Mouse (Mus musculus) bone marrow, adult 2 months (tissue): ENCODE measurements at regions not wholly inside any gene's neighbourhood (a gene's known extent, or its start where the extent isn't known, plus 50 kb on each side); places are given as distances from the start of the nearest gene placed in this dataset.

ENCODE experiments used
- H3K27ac ChIP-seq: fragments of 200-500 bp; 2 replicates; pipeline ENCODE4 v1.5.1; 2012; ENCODE audit warnings: low read depth, mild to moderate bottlenecking, control low read depth, inconsistent platforms, low read length; ENCODE audit not compliant: control insufficient read depth, poor library complexity, insufficient read depth
- H3K4me1 ChIP-seq: fragments of 200-500 bp; 2 replicates; pipeline ENCODE4 v1.6.1; 2011; ENCODE audit warnings: low read length; ENCODE audit not compliant: control insufficient read depth, insufficient read depth
- H3K4me3 ChIP-seq: fragments of 200-500 bp; replicated peaks from 2 replicates; pipeline ENCODE3; 2011; ENCODE audit warnings: mild to moderate bottlenecking, low read depth, low read length, control low read depth; ENCODE audit not compliant: control insufficient read depth
- CTCF ChIP-seq: fragments of 200-500 bp; IDR thresholded peaks from 2 replicates; pipeline ENCODE4 v1.5.1; 2011; ENCODE audit warnings: low read length, control low read depth; ENCODE audit not compliant: control insufficient read depth, insufficient read depth
- POLR2A ChIP-seq: fragments of 200-500 bp; IDR thresholded peaks from 2 replicates; pipeline ENCODE4 v1.6.1; 2011; ENCODE audit warnings: low read depth, mild to moderate bottlenecking, control low read depth, low read length, borderline replicate concordance; ENCODE audit not compliant: control insufficient read depth
- WGBS: fragments of 180-500 bp; shearing (Covaris S2); methylation state at CpG from one replicate; pipeline ENCODE4 v1.1.7; 2018; 5-methylcytosine and 5-hydroxymethylcytosine counted together

DNA sequence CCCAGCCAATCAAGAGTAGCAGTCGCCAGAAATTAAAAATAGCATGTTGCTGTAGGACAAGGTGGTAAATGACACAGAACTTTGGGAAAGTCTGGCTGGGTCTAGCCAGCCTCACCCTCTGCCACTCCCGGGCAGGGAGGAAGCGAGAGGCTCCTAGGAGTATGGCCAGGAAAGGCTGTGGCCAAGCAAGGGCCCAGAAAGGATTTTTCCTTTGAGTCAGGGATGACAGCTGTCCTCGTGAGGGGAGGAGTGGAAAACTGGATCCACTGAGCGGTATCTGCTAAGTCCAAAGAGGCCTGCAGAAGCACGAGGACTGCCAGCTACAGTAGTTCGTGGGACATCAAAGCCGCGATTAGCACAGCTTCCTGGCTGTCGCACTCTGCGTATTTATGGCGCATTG is 87.2 kb upstream of the Pabpc6 start:
- H3K4me1 ChIP-seq, result no peaks in the 10 kb centered on the region
- whole genome bisulfite sequencing, result 59% methylated on average over 12 of the region's 12 CpGs
- no peak overlapping the region for H3K4me3 ChIP-seq
- no peak overlapping the region for H3K27ac ChIP-seq
- TF ChIP-seq POLR2A (no peak), CTCF (no peak)

DNA sequence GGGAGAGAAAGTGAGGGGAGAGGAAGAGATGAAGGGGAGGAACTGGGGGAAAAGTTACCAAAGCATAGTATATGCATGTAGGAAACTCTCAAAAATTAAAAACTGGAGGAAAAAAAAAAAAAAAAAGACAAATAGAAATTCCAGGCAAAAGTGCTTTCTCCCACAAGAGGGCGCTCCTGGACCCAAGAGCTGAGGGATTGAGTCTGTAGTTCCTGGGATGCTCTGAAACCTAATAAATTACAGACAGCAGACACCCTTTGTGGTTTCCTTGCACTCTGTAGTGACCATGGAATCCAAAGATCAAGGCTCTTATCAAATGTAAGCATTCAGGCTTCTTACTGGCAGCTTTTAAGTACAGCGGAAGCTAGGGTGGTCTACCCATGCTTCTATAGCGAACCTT is 86.7 kb upstream of the Pabpc6 start:
- WGBS, result 43% methylated on average over 3 of the region's 3 CpGs

DNA sequence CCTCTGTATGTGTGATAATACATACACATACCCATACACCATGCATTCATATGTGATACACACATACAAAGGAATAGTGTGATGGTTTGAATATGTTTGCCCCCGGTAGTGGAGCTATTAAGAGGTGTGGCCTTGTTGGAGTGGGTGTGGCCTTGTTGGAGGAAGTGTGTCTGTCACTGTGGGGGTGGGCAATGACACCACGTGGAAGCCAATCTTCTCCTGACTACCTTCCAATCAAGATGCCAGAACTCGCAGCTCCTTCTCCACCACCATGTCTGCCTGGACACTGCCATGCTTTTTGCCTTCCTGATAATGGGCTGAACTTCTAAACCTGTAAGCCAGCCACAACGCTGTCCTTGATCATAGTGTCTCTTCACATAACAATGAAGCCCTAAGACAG is 86.1 kb upstream of the Pabpc6 start:
- no peak for TF ChIP-seq CTCF
- no peak for TF ChIP-seq POLR2A
- Histone ChIP-seq H3K4me1 (no peaks in the 10 kb centered on the region), H3K4me3 (no peak overlapping the region), H3K27ac (no peak overlapping the region)
- 48% methylated on average over 4 of the region's 4 CpGs for WGBS

More for the DNA sequence above, 86.7 kb upstream of the Pabpc6 start:
- Histone ChIP-seq H3K4me1 (no peaks in the 10 kb centered on the region), H3K4me3 (no peak overlapping the region), H3K27ac (no peak overlapping the region)
- TF ChIP-seq CTCF (peak; percentile 39), POLR2A (no peak)

DNA sequence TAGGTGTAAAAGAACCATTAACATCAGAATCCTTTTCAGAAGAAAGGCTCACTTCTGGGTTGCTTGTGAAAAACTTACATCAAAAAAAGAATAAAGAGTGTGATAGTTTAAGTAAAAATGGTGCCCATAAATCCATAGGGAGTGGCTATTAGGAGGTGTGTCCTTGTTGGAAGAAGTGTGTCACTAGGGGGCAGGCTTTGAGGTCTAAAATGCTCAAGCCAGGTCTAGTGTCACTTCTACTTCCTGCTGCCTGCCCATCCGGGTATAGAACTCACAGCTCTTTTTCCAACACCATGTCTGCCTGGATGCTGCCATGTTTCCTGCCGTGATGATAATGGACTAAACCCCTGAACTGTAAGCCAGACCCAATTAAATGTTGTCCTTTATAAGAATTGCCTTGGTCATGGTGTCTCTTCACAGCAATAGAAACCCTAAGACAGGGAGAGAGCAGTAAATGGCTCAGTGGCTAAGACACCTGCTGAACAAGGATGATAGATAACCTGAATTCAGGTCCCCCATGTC is 85.4 kb upstream of the Pabpc6 start:
- TF ChIP-seq POLR2A (no peak), CTCF (no peak)
- H3K27ac ChIP-seq, result no peak overlapping the region
- 58% methylated on average over 2 of the region's 2 CpGs for WGBS
- no peaks in the 10 kb centered on the region for H3K4me1 ChIP-seq
- no peak overlapping the region for H3K4me3 ChIP-seq

DNA sequence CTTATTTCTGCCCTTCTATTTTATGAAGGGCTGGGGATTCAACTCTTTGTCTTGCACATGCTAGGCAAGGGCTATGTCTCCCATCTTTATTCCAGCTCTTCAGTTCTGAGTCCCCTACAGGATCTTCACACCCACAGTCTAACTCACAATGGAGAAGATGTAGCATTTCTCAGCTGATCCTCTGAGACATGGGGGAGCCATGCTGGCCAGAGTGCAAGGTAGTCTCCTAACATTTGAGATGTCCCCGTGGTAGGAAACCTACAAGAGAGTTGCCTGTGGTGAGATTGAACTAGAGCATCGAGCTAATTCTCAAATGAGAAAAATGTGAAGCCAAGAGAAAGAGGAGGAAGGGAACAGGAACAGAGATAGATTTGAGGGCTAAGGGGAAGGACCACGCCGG is 83.3 kb upstream of the Pabpc6 start:
- H3K27ac ChIP-seq, result no peak overlapping the region
- 65% methylated on average over 4 of the region's 4 CpGs for WGBS
- TF ChIP-seq POLR2A (no peak), CTCF (no peak)

DNA sequence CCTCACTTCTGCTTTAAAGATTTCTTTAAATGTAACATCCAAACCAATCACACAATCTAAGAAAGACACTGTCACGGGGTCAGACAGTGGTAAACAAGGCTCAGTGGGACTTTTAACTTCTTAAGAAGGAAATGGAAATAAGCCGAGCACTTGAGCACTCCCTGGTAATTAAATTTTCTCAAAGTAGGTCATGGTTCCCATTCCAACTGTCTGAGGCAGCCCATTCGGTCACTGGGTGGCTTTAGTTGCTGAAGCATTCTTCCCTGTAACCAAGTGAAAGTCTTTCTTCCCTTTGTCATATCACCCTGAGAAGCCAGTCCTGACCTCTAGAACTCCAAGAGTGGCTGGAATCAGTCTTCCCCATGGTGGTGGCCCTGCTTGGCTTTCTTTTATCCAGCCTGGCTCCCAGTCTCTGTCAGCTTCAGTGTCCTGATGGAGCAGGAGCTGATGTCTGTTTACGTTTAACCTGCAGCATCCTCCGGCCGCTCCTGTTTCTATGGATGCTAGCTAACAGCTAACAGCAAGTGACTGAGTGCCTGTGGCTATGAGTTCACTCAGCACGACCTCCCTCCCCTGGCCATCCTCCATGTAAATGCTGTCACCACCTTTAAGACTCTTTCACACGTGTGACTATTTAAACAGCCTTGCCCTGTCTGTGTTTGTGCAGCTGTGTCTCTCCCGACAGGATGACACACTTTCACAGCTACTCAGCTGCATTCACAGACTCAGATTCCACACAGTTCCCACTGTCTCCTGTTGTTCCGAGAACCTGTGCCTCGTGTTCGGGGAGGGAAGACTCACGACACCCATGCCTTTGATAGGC is 82.0 kb upstream of the Pabpc6 start:
- H3K4me3 ChIP-seq, result no peak overlapping the region
- H3K4me1 ChIP-seq, result no peaks in the 10 kb centered on the region
- H3K27ac ChIP-seq, result no peak overlapping the region
- WGBS, result 78% methylated on average over 13 of the region's 13 CpGs
- TF ChIP-seq CTCF (no peak), POLR2A (no peak)

More for the DNA sequence above, 83.3 kb upstream of the Pabpc6 start:
- Histone ChIP-seq H3K4me1 (no peaks in the 10 kb centered on the region), H3K4me3 (no peak overlapping the region)

DNA sequence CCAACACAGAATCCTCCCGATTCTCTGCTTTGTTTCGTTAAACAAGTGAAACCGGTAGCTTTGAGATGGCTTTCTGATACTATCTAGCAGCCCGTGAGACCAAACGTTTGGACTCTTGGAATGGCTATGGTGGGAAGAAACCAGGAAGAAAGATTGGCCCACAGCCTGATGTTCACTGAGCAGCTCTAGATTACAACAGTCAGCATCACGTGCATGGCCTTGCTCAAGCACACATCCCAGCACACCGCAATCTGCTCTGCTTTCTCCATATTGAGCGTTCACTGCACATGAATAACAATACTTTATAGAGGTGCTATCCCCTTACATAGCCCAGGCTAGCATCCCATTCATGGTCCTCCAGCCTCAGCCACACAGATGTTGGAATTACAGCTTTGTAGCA is 80.5 kb upstream of the Pabpc6 start:
- Histone ChIP-seq H3K4me1 (no peaks in the 10 kb centered on the region), H3K27ac (no peak overlapping the region), H3K4me3 (no peak overlapping the region)
- TF ChIP-seq POLR2A, result no peak
- WGBS, result 76% methylated on average over 8 of the region's 8 CpGs

DNA sequence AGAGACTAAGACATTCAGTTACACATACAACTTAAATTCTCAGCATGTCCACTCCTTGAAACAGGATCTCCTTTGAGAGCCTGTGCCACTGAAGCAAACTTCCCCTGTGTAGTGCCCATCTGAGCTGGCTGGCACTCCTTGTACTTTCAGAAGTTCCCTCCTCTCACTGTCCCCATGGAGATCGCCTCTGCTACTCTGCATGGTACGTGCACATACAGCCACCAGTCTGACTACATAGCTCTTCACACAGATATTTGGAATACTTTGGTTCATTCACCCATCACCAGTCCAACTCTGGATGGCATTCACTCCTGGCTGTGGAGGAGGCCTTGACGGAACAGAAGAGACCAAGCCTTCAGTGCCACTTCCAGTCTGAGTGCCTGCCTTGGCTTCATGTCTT is 79.8 kb upstream of the Pabpc6 start:
- TF ChIP-seq CTCF (no peak), POLR2A (no peak)
- WGBS, result 80% methylated on average over 3 of the region's 3 CpGs
- Histone ChIP-seq H3K4me1 (no peaks in the 10 kb centered on the region), H3K4me3 (no peak overlapping the region), H3K27ac (no peak overlapping the region)
